ENCODE assay signal across 10 mouse cellular contexts in genomic region chr13:120106504-120106903, GRCm38 (mm10). TPM values are rescaled to one million over a fixed set of nuclear protein-coding genes. Genes with fewer than 3 reads are reported as not detected.
"Had no signal": no experiment of that assay in that cellular context is flagged by ENCODE, and none has a peak within 500 bp of the region (broad histone marks: within the 10 kb centered on the region; RNA-seq: fewer than 3 reads in every experiment).

No protein-coding gene starts in this region.

RNA-seq across cellular contexts. Expression of gene Gm20767, which starts 33.5 kb away (rescaled TPM):
- total RNA-seq: left cerebral cortex, adult 2 months; left cerebral cortex, adult 8-10 months; left cerebral cortex, postnatal 10 days; left cerebral cortex, postnatal 14 days; left cerebral cortex, postnatal 25 days; left cerebral cortex, postnatal 36 days; left cerebral cortex, postnatal 4 days; liver, adult 2 months; megakaryocyte-erythroid progenitor cell, adult 5-6 weeks; midbrain, postnatal 0 days had no signal

RNA-seq across cellular contexts. Expression of gene Gm21188, which starts 54.5 kb away (rescaled TPM):
- total RNA-seq: left cerebral cortex, adult 8-10 months; left cerebral cortex, postnatal 10 days; left cerebral cortex, postnatal 14 days; left cerebral cortex, postnatal 25 days; left cerebral cortex, postnatal 4 days; megakaryocyte-erythroid progenitor cell, adult 5-6 weeks; midbrain, postnatal 0 days had no signal
